Mouse (Mus musculus): ENCODE measurements around the gene Sco1. TPM values are rescaled to one million over a fixed set of nuclear protein-coding genes. Genes with fewer than 3 reads are reported as not detected.

Gene Sco1
- polyA plus RNA-seq (2011; ENCODE audit: insufficient read depth, insufficient read length, low replicate concordance, missing spikeins), result 3.2 and 5.0 TPM in 2 replicates

DNA sequence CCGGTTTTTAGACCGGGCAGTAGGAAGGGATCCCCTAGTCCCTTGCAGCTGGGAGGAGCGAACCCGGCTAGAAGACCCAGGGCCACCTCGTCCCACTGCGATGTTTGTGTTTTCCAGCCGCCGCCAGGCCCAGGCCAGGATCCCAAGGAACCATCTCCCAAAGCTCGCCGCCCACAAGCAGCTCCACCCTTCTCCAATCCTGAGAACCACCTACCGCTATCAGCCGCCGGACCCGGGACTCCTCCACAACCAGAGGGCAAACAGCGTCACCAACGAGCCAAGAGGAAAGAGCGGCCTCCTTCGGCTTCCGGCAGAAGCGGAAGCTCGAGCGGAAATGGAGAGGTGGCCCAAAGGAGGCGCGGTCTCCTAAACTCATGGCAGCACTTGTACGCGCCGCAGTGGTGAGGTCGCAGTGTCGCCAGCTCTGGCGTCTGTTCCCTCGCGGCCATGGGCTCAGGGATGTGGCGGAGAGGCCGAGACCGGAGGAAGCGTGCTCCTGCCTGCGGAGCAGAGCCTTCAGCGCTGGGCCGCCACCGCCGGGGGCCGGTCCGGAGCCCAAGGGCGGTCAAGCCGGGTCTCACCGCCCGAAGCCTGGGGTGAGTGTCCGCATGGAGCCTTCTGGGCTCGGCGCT lies at the start of gene Sco1, which contains the start of gene Adprm:
Gene Sco1 (plus strand): TSS at position 350 of the 632 bp plus-strand sequence.
Gene Adprm (minus strand): TSS at position 274 of the 632 bp plus-strand sequence.
- H3K4me3 ChIP-seq (replicated peaks; ENCODE audit: control insufficient read depth, low read depth, low read length), result peak within 1 kb of the TSS; percentile 87
- H3K4me1 ChIP-seq (ENCODE audit: control insufficient read depth, insufficient read depth, low read length), result peaks cover 4% of the 10 kb centered on the region
- TF ChIP-seq POLR2A (IDR thresholded peaks at IDR 0.05; ENCODE audit: borderline replicate concordance, control insufficient read depth, low read depth, low read length) (peak; percentile 66; the same call in 1 of the 2 replicates), CTCF (IDR thresholded peaks at IDR 0.05; ENCODE audit: control insufficient read depth, insufficient read depth, low read length) (no peak)
- H3K27ac ChIP-seq (ENCODE audit: control insufficient read depth, insufficient read depth, low read depth, low read length, poor library complexity), result peak within 1 kb of the TSS; percentile 91
- under 1% methylated on average over 50 of the region's 50 CpGs for WGBS

GRCm38 (mm10) chr11:67002911-67003310 lies 49.6 kb upstream of the Sco1 start:
- TF ChIP-seq POLR2A (IDR thresholded peaks at IDR 0.05; ENCODE audit: borderline replicate concordance, control insufficient read depth, low read depth, low read length) (no peak), CTCF (IDR thresholded peaks at IDR 0.05; ENCODE audit: control insufficient read depth, insufficient read depth, low read length) (no peak)
- 7% methylated on average over 2 of the region's 2 CpGs for WGBS

GRCm38 (mm10) chr11:67007961-67008360 lies 44.5 kb upstream of the Sco1 start:
- no peaks in the 10 kb centered on the region for H3K4me1 ChIP-seq (ENCODE audit: control insufficient read depth, insufficient read depth, low read length)
- TF ChIP-seq CTCF (IDR thresholded peaks at IDR 0.05; ENCODE audit: control insufficient read depth, insufficient read depth, low read length) (no peak), POLR2A (IDR thresholded peaks at IDR 0.05; ENCODE audit: borderline replicate concordance, control insufficient read depth, low read depth, low read length) (no peak)
- 82% methylated on average over 8 of the region's 8 CpGs for WGBS
- H3K27ac ChIP-seq (ENCODE audit: control insufficient read depth, insufficient read depth, low read depth, low read length, poor library complexity), result no peak overlapping the region
- no peak overlapping the region for H3K4me3 ChIP-seq (replicated peaks; ENCODE audit: control insufficient read depth, low read depth, low read length)

More at GRCm38 (mm10) chr11:67002911-67003310, 49.6 kb upstream of the Sco1 start:
- Histone ChIP-seq H3K4me1 (ENCODE audit: control insufficient read depth, insufficient read depth, low read length) (no peaks in the 10 kb centered on the region), H3K27ac (ENCODE audit: control insufficient read depth, insufficient read depth, low read depth, low read length, poor library complexity) (no peak overlapping the region), H3K4me3 (replicated peaks; ENCODE audit: control insufficient read depth, low read depth, low read length) (no peak overlapping the region)

DNA sequence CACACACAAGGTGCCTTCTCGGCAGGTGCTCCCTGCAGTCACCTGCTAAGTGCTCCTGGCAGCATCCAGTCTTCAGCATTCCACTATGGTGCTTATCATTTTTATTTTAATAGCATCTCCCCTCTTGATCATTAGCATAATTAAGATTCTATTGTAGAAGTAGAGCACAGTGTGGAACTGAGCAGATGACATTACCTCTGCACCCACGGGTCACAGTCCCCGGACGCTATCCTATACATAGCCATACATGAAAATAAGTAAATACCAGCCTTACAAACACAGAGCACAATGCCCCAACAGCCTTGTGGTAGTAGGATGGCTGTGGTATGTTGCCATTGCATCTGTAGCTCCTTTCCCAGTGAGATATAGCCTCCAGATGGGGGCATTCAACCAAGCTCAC lies 43.9 kb upstream of the Sco1 start:
- no peak overlapping the region for H3K27ac ChIP-seq (ENCODE audit: control insufficient read depth, insufficient read depth, low read depth, low read length, poor library complexity)
- no peak overlapping the region for H3K4me3 ChIP-seq (replicated peaks; ENCODE audit: control insufficient read depth, low read depth, low read length)
- no peaks in the 10 kb centered on the region for H3K4me1 ChIP-seq (ENCODE audit: control insufficient read depth, insufficient read depth, low read length)
- WGBS, result 85% methylated on average over 4 of the region's 4 CpGs
- TF ChIP-seq CTCF (IDR thresholded peaks at IDR 0.05; ENCODE audit: control insufficient read depth, insufficient read depth, low read length), result no peak
- no peak for TF ChIP-seq POLR2A (IDR thresholded peaks at IDR 0.05; ENCODE audit: borderline replicate concordance, control insufficient read depth, low read depth, low read length)

- TF ChIP-seq CTCF (IDR thresholded peaks at IDR 0.05; ENCODE audit: control insufficient read depth, insufficient read depth, low read length) (no peak), POLR2A (IDR thresholded peaks at IDR 0.05; ENCODE audit: borderline replicate concordance, control insufficient read depth, low read depth, low read length) (no peak)
- Histone ChIP-seq H3K27ac (ENCODE audit: control insufficient read depth, insufficient read depth, low read depth, low read length, poor library complexity) (no peak overlapping the region), H3K4me3 (replicated peaks; ENCODE audit: control insufficient read depth, low read depth, low read length) (no peak overlapping the region), H3K4me1 (ENCODE audit: control insufficient read depth, insufficient read depth, low read length) (no peaks in the 10 kb centered on the region)
- WGBS, result 5% methylated on average over 8 of the region's 8 CpGs
Measured at GRCm38 (mm10) chr11:67010430-67010829, 42.0 kb upstream of the Sco1 start.

DNA sequence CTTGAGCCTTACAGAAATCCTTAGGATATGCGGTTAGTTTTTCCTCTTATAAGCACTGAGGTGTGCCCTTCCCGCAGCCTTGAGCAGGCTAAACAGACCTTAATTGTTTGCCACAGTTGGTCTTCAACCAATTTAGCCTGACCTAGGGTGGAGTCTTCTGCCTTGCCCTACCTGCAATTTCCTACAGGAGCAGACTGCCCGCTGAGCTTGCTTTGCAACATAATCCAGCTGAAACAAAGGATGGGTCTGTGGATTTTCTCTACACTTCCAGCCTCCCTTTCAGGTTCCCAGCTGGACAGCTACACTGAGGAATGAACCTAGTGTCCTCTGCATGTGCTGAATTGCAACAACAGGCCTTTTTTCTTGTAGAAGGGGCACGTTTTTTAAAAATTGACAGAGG lies 40.8 kb upstream of the Sco1 start:
- no peaks in the 10 kb centered on the region; the same call in 1 of the 2 replicates for H3K4me1 ChIP-seq (ENCODE audit: control insufficient read depth, insufficient read depth, low read length)
- no peak for TF ChIP-seq POLR2A (IDR thresholded peaks at IDR 0.05; ENCODE audit: borderline replicate concordance, control insufficient read depth, low read depth, low read length)
- no peak for TF ChIP-seq CTCF (IDR thresholded peaks at IDR 0.05; ENCODE audit: control insufficient read depth, insufficient read depth, low read length)
- no peak overlapping the region for H3K4me3 ChIP-seq (replicated peaks; ENCODE audit: control insufficient read depth, low read depth, low read length)
- H3K27ac ChIP-seq (ENCODE audit: control insufficient read depth, insufficient read depth, low read depth, low read length, poor library complexity), result no peak overlapping the region
- WGBS, result 57% methylated on average over 4 of the region's 4 CpGs

- Histone ChIP-seq H3K27ac (ENCODE audit: control insufficient read depth, insufficient read depth, low read depth, low read length, poor library complexity) (no peak overlapping the region), H3K4me3 (replicated peaks; ENCODE audit: control insufficient read depth, low read depth, low read length) (no peak overlapping the region), H3K4me1 (ENCODE audit: control insufficient read depth, insufficient read depth, low read length) (no peaks in the 10 kb centered on the region; the same call in 1 of the 2 replicates)
- WGBS, result 10% methylated on average over 12 of the region's 12 CpGs
- TF ChIP-seq POLR2A (IDR thresholded peaks at IDR 0.05; ENCODE audit: borderline replicate concordance, control insufficient read depth, low read depth, low read length), result no peak
- no peak for TF ChIP-seq CTCF (IDR thresholded peaks at IDR 0.05; ENCODE audit: control insufficient read depth, insufficient read depth, low read length)
Measured at GRCm38 (mm10) chr11:67017801-67018591, 34.5 kb upstream of the Sco1 start.
